8 mouse cellular contexts compared by ENCODE assay signal in the genomic region with DNA sequence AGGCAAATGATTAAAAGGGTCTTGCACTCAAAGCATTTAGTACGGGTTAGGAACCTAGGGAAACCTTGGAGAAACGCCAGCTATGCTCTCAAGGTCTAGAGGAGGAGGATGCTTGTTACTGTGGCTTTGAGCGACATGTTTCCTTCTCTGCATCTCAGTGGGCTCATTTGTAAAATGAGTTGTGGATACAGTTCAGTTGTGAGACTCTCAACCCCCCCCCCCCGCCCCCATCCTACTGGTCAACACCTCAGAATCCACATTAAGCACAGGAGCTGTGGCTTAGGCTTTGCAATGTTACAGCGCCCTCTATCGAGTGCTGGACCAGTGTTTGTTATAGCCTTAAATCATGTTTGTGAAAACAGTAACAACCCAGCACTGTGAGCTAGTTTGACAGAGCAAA. TPM values are rescaled to one million over a fixed set of nuclear protein-coding genes. Genes with fewer than 3 reads are reported as not detected.
A peak's percentile ranks its signal among the peaks of the same experiment; 100 is the strongest.
DNase-seq lines count a peak whose midpoint lies in the region; ATAC-seq and TF ChIP-seq lines count a peak whose summit lies in the region.

No protein-coding gene starts in this region.

- H3K9ac ChIP-seq in heart, adult 2 months (ENCODE audit: low read depth, low read length) = no peak overlapping the region
- no peak overlapping the region for H3K9ac ChIP-seq in kidney, embryonic 15.5 days
- H3K9ac ChIP-seq in liver, adult 2 months (ENCODE audit: low read depth, low read length) = no peak overlapping the region
- H3K9ac ChIP-seq in stomach, embryonic 15.5 days = no peak overlapping the region

- H3K4me2 ChIP-seq in kidney, embryonic 15.5 days = no peak overlapping the region
- no peak overlapping the region for H3K4me2 ChIP-seq in stomach, embryonic 15.5 days

- peak; percentile 88 for ATAC-seq in kidney, embryonic 15.5 days (replicated peaks; ENCODE audit: low FRiP score)
- ATAC-seq in monocyte, adult 5-6 weeks (replicated peaks; ENCODE audit: insufficient number of reproducible peaks, low FRiP score, low TSS enrichment, poor library complexity, severe bottlenecking) = peak; percentile 73
- peak; percentile 50; the same call in 1 of the 2 replicates for ATAC-seq in stomach, embryonic 15.5 days (ENCODE audit: insufficient read depth, low FRiP score, low read depth)

- TF ChIP-seq POLR2A in heart, adult 2 months (IDR thresholded peaks at IDR 0.05; ENCODE audit: insufficient read depth, low read depth, low read length) = no peak
- TF ChIP-seq POLR2A in liver, adult 2 months (IDR thresholded peaks at IDR 0.05; ENCODE audit: extremely low read depth, insufficient read depth, low read length) = no peak

- H3K79me2 ChIP-seq in heart, adult 2 months (replicated peaks; ENCODE audit: control insufficient read depth, insufficient read depth, low read length) = no peaks in the 10 kb centered on the region
- no peaks in the 10 kb centered on the region for H3K79me2 ChIP-seq in liver, adult 2 months (ENCODE audit: control insufficient read depth, insufficient read depth, low read length)

- DNase-seq in A20 (ENCODE audit: low read depth, low spot score) = peak; percentile 83
- peak; percentile 53 for DNase-seq in adrenal gland, adult 2 months
- DNase-seq in embryo, embryonic 11 days = peak; percentile 82
- DNase-seq in heart, adult 2 months = peak; percentile 62 to 64
- DNase-seq in liver, adult 2 months (ENCODE audit: extremely low read depth, low read depth, low spot score) = peak; percentile 78

- no peaks in the 10 kb centered on the region for H3K9me3 ChIP-seq in kidney, embryonic 15.5 days (replicated peaks)
- H3K9me3 ChIP-seq in stomach, embryonic 15.5 days = no peaks in the 10 kb centered on the region

- H3K27me3 ChIP-seq in heart, adult 2 months (ENCODE audit: control insufficient read depth, insufficient read depth, low read length) = no peaks in the 10 kb centered on the region
- no peaks in the 10 kb centered on the region for H3K27me3 ChIP-seq in kidney, embryonic 15.5 days
- H3K27me3 ChIP-seq in liver, adult 2 months (ENCODE audit: control insufficient read depth, insufficient read depth, low read length) = no peaks in the 10 kb centered on the region
- H3K27me3 ChIP-seq in stomach, embryonic 15.5 days (replicated peaks) = no peaks in the 10 kb centered on the region

- 7% methylated on average over 6 of the region's 6 CpGs for WGBS in heart, adult 2 months
- WGBS in kidney, embryonic 15.5 days = 12% methylated on average over 6 of the region's 6 CpGs
- WGBS in liver, adult 2 months = 5% methylated on average over 6 of the region's 6 CpGs
- 8% methylated on average over 6 of the region's 6 CpGs for WGBS in stomach, embryonic 15.5 days

- intact Hi-C loops in heart, adult 2 months (cut with DNase I) = loop anchor here (1.0 kb wide), 1 partner anchor 151 kb away; no protein-coding TSS in a partner anchor

- peaks cover 1% of the 10 kb centered on the region; the same call in 1 of the 2 replicates for H3K4me1 ChIP-seq in heart, adult 2 months (ENCODE audit: control insufficient read depth, insufficient read depth, low read length)
- H3K4me1 ChIP-seq in kidney, embryonic 15.5 days = peaks cover 8% of the 10 kb centered on the region; the same call in 1 of the 2 replicates
- no peaks in the 10 kb centered on the region for H3K4me1 ChIP-seq in liver, adult 2 months (ENCODE audit: control insufficient read depth, insufficient read depth, low read length)
- 0 out of 2 replicates have a peak, but pooled peaks cover 2% of the 10 kb centered on the region for H3K4me1 ChIP-seq in stomach, embryonic 15.5 days

- no peak overlapping the region for H3K27ac ChIP-seq in heart, adult 2 months
- no peak overlapping the region for H3K27ac ChIP-seq in kidney, embryonic 15.5 days
- H3K27ac ChIP-seq in liver, adult 2 months (replicated peaks; ENCODE audit: insufficient read depth, low read depth, low read length) = no peak overlapping the region
- no peak overlapping the region for H3K27ac ChIP-seq in stomach, embryonic 15.5 days

- TF ChIP-seq EP300 in heart, adult 2 months (IDR thresholded peaks at IDR 0.05; ENCODE audit: insufficient read depth, low read depth, low read length) = 0 out of 2 replicates have a peak, but pooled peaks have one; percentile 25

- H3K36me3 ChIP-seq in heart, adult 2 months (ENCODE audit: control insufficient read depth, insufficient read depth, low read length) = no peaks in the 10 kb centered on the region
- no peaks in the 10 kb centered on the region for H3K36me3 ChIP-seq in kidney, embryonic 15.5 days
- no peaks in the 10 kb centered on the region for H3K36me3 ChIP-seq in liver, adult 2 months (ENCODE audit: control insufficient read depth, insufficient read depth, low read length)
- H3K36me3 ChIP-seq in stomach, embryonic 15.5 days = no peaks in the 10 kb centered on the region

- no peak overlapping the region for H3K4me3 ChIP-seq in heart, adult 2 months
- no peak overlapping the region for H3K4me3 ChIP-seq in kidney, embryonic 15.5 days (replicated peaks)
- H3K4me3 ChIP-seq in liver, adult 2 months (ENCODE audit: insufficient read depth, low read depth, low read length) = no peak overlapping the region
- H3K4me3 ChIP-seq in stomach, embryonic 15.5 days (replicated peaks) = no peak overlapping the region

- TF ChIP-seq CTCF in heart, adult 2 months (IDR thresholded peaks at IDR 0.05) = peak; percentile 73
- TF ChIP-seq CTCF in liver, adult 2 months (IDR thresholded peaks at IDR 0.05; ENCODE audit: low read depth, low read length) = peak; percentile 65

RNA-seq across cellular contexts. Expression of a gene that starts 44.5 kb away (rescaled TPM):
- total RNA-seq in adrenal gland, adult 2 months (2021) = 10 to 100 TPM; 15.2 to 20.6 TPM
- polyA plus RNA-seq in adrenal gland, adult 2 months (2012; rRNA removed) = 2.4 and 2.6 TPM in 2 replicates
- 10 to 100 TPM in 1 of 2 experiments, 1 to 10 TPM in 1; 7.4 to 10.5 TPM for total RNA-seq in heart, adult 2 months (2021)
- 3.7 and 4.8 TPM in 2 replicates for polyA plus RNA-seq in heart, adult 2 months (2012; rRNA removed)
- polyA plus RNA-seq in kidney, embryonic 15.5 days (2015; fragmentation: Nextera tagmentation; extraction: Ambion mirVana) = 6.5 and 7.1 TPM in 2 replicates
- 35.2 and 43.3 TPM in 2 replicates for total RNA-seq in liver, adult 2 months (2014; rRNA removed)
- 12.1 and 14.0 TPM in 2 replicates for polyA plus RNA-seq in liver, adult 2 months (2012; rRNA removed)
- total RNA-seq in monocyte, adult 5-6 weeks (2017) = 224 to 262 TPM (median 261 TPM) in 3 replicates
- 4.9 and 5.4 TPM in 2 replicates for polyA plus RNA-seq in stomach, embryonic 15.5 days (2015; fragmentation: Nextera tagmentation; extraction: Ambion mirVana)

RNA-seq across cellular contexts. Expression of a gene that starts 52.1 kb away (rescaled TPM):
- 10 to 100 TPM; 18.8 to 19.7 TPM for total RNA-seq in adrenal gland, adult 2 months (2021)
- 1.3 and 2.1 TPM in 2 replicates for polyA plus RNA-seq in adrenal gland, adult 2 months (2012; rRNA removed)
- 10 to 100 TPM; 12.9 to 13.9 TPM for total RNA-seq in heart, adult 2 months (2021)
- polyA plus RNA-seq in heart, adult 2 months (2012; rRNA removed) = 5.2 and 9.8 TPM in 2 replicates
- 49.3 and 55.1 TPM in 2 replicates for polyA plus RNA-seq in kidney, embryonic 15.5 days (2015; fragmentation: Nextera tagmentation; extraction: Ambion mirVana)
- total RNA-seq in liver, adult 2 months (2014; rRNA removed) = 9.6 and 13.7 TPM in 2 replicates
- polyA plus RNA-seq in liver, adult 2 months (2012; rRNA removed) = 1.3 and 3.1 TPM in 2 replicates
- total RNA-seq in monocyte, adult 5-6 weeks (2017) = 14.9 to 37.4 TPM (median 36.5 TPM) in 3 replicates
- 40.4 and 42.7 TPM in 2 replicates for polyA plus RNA-seq in stomach, embryonic 15.5 days (2015; fragmentation: Nextera tagmentation; extraction: Ambion mirVana)
